Mouse (Mus musculus) myocyte (in vitro differentiated cells): ENCODE measurements around the gene Prrx1. TPM values are rescaled to one million over a fixed set of nuclear protein-coding genes. Genes with fewer than 3 reads are reported as not detected.

ENCODE experiments used
- H3K27me3 ChIP-seq: one replicate; pipeline ENCODE4 v1.6.1; 2011; ENCODE audit not compliant: control insufficient read depth, insufficient read depth, insufficient read length
- H3K36me3 ChIP-seq: one replicate; pipeline ENCODE4 v1.6.1; 2011; ENCODE audit not compliant: control insufficient read depth, insufficient read depth
- H3K4me2 ChIP-seq: one replicate; pipeline ENCODE4 v1.6.1; 2011; ENCODE audit warnings: low read depth, control low read depth
- H3K4me3 ChIP-seq: one replicate; pipeline ENCODE4 v1.5.1; 2011; ENCODE audit warnings: mild to moderate bottlenecking, control low read depth, moderate library complexity
- H3K79me2 ChIP-seq: one replicate; pipeline ENCODE4 v1.6.1; 2011; ENCODE audit not compliant: control insufficient read depth, insufficient read depth
- H3ac ChIP-seq: one replicate; pipeline ENCODE4 v1.6.1; 2011; ENCODE audit not compliant: control insufficient read depth, insufficient read length
- CEBPB ChIP-seq: IDR thresholded peaks from 2 replicates; pipeline ENCODE4 v1.6.1; 2011; ENCODE audit warnings: mild to moderate bottlenecking, moderate library complexity; ENCODE audit not compliant: poor library complexity, insufficient read depth, severe bottlenecking
- E2F4 ChIP-seq: IDR thresholded peaks from one replicate; pipeline ENCODE4 v1.6.1; 2011; ENCODE audit warnings: mild to moderate bottlenecking, control low read depth, moderate library complexity; ENCODE audit not compliant: insufficient read depth
- MAX ChIP-seq: IDR thresholded peaks from one replicate; pipeline ENCODE4 v1.6.1; 2011; ENCODE audit warnings: low read depth, mild to moderate bottlenecking, control low read depth
- MYOD1 ChIP-seq, 3 experiments: IDR thresholded peaks; one replicate each; pipeline ENCODE4 v1.6.1; 2011; ENCODE audit warnings: control low read depth in 2 of 3, low read depth in 2 of 3, mild to moderate bottlenecking in 2 of 3, moderate library complexity in 1 of 3; ENCODE audit not compliant: insufficient read length in 2 of 3, control insufficient read depth in 1 of 3
- MYOG ChIP-seq, 3 experiments: IDR thresholded peaks; one replicate each; pipeline ENCODE4 v1.6.1; 2011; ENCODE audit warnings: control low read depth in 2 of 3, low read depth in 2 of 3, mild to moderate bottlenecking in 2 of 3; ENCODE audit not compliant: insufficient read length in 2 of 3, control insufficient read depth in 1 of 3, insufficient read depth in 1 of 3
- POLR2A ChIP-seq: IDR thresholded peaks from one replicate; pipeline ENCODE4 v1.6.1; 2011; ENCODE audit warnings: low read depth, mild to moderate bottlenecking, control low read depth, moderate library complexity; ENCODE audit not compliant: insufficient read length
- POLR2AphosphoS2 ChIP-seq: IDR thresholded peaks from one replicate; pipeline ENCODE4 v1.6.1; 2011; ENCODE audit warnings: low read depth, control low read depth; ENCODE audit not compliant: insufficient read length
- REST ChIP-seq: IDR thresholded peaks from one replicate; pipeline ENCODE4 v1.6.1; 2011; ENCODE audit warnings: mild to moderate bottlenecking, control low read depth, moderate library complexity; ENCODE audit not compliant: insufficient read depth, insufficient read length
- SRF ChIP-seq: IDR thresholded peaks from one replicate; pipeline ENCODE4 v1.6.1; 2011; ENCODE audit warnings: low read depth; ENCODE audit not compliant: control insufficient read depth, insufficient read length
- TCF12 ChIP-seq: IDR thresholded peaks from one replicate; pipeline ENCODE4 v1.6.1; 2011; ENCODE audit warnings: mild to moderate bottlenecking, control low read depth; ENCODE audit not compliant: poor library complexity, insufficient read depth, severe bottlenecking
- TCF3 ChIP-seq: IDR thresholded peaks from one replicate; pipeline ENCODE4 v1.6.1; 2011; ENCODE audit warnings: low read depth, control low read depth; ENCODE audit not compliant: insufficient read length
- USF1 ChIP-seq: IDR thresholded peaks from one replicate; pipeline ENCODE4 v1.6.1; 2011; ENCODE audit warnings: low read depth, mild to moderate bottlenecking, control low read depth, moderate library complexity
- polyA plus RNA-seq: library from polyadenylated mRNA; unstranded; fragments of >200 nt; fragmentation: generic; extraction: Trizol; gene quantifications from one replicate; pipeline ENCODE4 v1.2.1, GENCODE M21; 2012; ENCODE audit warnings: missing spikeins

Prrx1 gene
- polyA plus RNA-seq, 1 experiment, result 7.0 TPM

DNA sequence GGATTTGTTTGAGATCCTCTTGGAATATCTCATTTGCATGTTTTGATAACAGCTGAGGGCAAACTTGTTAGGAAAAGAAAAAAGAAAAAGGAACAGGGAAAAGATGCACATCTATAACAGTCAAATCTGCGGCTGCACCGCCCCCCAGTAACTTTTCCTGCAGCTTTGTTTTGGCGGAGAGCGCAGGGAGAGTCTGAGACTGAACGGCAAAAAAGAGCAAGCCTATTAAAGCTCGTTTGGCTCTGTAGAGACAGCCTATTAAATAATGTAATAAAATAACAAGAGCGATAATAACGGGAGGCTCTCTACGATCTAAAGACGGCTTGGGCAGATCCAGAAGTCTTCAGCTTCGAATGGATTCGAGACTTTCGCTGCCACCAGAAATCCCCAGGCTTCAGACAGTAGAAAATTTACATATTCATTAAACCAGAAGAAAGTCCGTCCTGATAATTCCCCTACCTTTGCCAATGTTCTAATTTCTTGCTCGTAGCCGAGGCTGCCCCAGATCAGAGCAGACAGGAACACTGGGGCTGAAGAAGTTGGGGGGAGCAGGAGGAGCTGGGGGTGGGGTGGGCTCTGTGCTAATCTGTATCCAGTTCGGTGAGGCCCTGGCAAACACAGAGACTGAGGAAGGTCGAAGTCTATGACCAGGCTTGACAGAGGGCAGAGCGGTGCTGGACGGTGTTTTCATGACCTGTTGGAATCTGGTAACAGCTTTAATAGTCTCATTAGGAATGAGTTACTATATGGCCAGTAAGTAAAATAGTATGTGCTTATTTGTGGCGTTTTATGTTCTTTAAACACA is 613 bp upstream of the Prrx1 start:
- Histone ChIP-seq H3K4me2 (peak overlapping the region; percentile 80), H3K36me3 (no peaks in the 10 kb centered on the region), H3K4me3 (peak overlapping the region; percentile 56), H3ac (no peak overlapping the region), H3K79me2 (peaks cover 14% of the 10 kb centered on the region), H3K27me3 (no peaks in the 10 kb centered on the region)
- no peak for TF ChIP-seq MYOG (IDR thresholded peaks at IDR 0.05; ENCODE audit: control insufficient read depth in 1 of 3, insufficient read depth in 1 of 3, insufficient read length in 2 of 3, low read depth in 2 of 3)
- no peak for TF ChIP-seq USF1
- TF ChIP-seq CEBPB, result no peak
- TF ChIP-seq POLR2AphosphoS2, result no peak
- no peak for TF ChIP-seq SRF
- TF ChIP-seq MAX, result no peak
- no peak for TF ChIP-seq E2F4
- no peak for TF ChIP-seq TCF12
- no peak for TF ChIP-seq TCF3
- TF ChIP-seq POLR2A, result no peak
- TF ChIP-seq REST, result no peak
- TF ChIP-seq MYOD1 (IDR thresholded peaks at IDR 0.05; ENCODE audit: control insufficient read depth in 1 of 3, insufficient read length in 2 of 3, low read depth in 2 of 3), result no peak

DNA sequence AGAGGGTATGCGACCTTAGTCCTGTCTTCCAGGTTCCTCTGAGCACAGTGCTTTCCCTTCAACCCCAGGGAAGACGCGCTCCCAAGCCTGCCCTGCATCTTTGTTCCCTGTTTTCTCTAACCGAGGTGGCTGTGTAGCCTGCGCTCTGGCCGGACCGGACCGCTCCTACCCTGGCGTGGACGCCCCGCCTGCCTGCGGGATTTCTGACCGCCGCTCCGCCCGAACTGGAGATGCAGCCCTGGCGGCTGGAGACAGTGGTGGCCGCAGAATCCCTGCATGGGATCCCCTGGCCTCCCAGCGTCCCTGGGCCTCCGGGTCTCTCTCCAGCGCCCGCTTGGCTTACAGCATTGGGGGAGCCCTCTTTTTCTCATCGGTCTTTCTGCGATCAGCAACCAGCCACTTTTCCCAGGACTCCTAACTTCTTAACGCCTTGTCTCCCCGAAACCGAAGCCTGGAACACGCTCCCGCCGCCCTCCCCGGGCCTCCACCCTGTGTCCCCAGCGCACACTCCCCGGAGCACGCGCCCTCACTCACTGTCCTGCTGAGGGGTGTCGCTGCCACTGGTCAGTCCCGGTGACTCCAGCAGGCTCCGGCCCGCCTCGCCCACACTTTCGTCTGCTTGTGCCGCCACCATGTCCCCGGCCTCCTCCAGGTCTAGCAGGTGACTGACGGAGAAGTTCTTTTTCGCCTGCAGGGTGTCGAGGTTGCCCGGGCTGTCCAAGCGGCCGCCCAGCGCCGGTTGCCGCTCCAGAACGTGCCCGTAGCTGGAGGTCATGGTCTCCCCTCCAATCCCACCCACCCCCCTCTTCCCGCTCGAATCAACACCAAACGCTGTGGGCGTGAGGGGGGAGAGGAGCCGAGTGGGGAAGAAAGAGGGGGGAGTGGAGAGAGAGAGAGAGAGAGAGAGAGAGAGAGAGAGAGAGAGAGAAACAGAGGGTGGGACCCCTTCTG is 1.4 kb downstream of the Prrx1 start:
- Histone ChIP-seq H3ac (peak overlapping the region; percentile 57), H3K79me2 (peaks cover 16% of the 10 kb centered on the region), H3K27me3 (no peaks in the 10 kb centered on the region), H3K4me2 (peak overlapping the region; percentile 80), H3K4me3 (peak overlapping the region; percentile 56), H3K36me3 (no peaks in the 10 kb centered on the region)
- peak in 1 of 3 experiments; percentile 8 for TF ChIP-seq MYOG (IDR thresholded peaks at IDR 0.05; ENCODE audit: control insufficient read depth in 1 of 3, insufficient read depth in 1 of 3, insufficient read length in 2 of 3, low read depth in 2 of 3)
- peak; percentile 44 for TF ChIP-seq POLR2A
- TF ChIP-seq E2F4, result no peak

DNA sequence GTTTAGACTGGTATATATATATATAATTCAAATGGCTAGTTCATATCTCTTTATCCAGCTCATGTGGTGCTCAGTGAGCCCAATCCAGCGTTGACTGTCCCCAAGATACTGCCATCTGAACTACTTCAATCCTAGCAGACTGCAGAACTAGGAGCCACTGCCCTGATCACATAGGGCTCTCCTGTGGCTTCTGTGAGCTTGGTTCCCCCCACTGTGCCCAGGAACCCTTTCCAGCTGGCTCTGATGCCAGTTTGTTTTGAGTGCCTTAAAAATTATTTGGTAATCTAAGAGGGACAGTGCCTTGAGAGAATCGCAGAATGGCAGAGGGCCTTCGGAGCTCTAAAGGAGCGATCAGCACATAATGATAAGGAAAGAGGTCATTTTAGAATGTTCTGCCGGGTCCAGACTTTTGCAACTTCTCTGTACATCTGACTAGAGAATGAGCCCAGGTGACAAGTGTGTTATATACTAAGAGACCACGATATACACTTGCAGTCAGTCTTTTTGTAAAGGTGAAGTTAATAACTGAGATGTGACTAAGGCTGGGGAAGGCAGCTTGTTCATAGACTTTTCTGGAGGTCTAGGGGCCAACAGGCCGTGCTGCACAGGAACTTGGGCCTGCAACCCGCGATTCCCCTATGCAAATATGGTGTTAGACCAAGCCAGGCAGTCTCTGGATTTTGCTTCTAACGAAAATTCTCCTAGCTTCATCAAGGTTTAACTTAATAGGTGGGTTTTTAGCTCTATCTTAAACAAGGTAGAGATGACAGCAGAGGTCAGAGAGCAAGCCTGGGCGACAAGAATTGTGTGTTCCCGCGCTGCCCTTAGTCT is 2.3 kb downstream of the Prrx1 start:
- Histone ChIP-seq H3K27me3 (no peaks in the 10 kb centered on the region), H3K4me2 (peak overlapping the region; percentile 73)

DNA sequence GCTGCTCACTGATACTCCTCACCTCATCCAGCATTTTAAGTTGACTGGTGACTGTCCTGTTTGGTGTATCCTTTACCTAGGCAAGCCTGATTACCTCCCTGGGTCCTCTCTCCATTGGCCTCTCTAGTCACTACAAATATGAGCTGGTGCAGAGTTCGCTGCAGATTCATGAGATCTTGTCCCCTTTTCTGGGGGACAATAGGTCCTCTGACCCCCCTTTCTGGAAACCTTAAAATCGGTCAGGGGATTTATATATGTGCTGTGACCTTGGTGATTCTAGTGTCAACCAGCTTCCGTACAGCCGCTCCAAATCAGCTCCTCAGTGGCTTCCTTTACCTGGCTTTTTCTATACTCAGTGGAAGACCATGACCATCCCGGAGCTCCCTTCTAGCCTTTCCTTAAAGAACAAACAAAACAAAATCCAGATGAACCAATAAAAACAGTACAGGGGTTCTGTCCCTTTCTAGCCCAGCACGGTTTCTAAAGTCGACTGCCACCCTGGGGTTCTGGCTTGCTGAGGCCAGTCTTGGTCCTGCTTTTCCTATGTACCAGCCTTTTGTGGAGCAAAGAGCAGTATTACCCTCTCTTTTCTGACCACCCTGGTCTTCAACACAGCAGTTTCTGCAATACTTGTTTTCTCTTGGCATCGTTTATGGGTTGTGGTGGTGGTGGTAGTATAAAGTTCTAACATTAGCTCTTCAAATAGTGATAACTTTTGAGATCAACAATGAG is 3.3 kb downstream of the Prrx1 start:
- TF ChIP-seq TCF12, result no peak
- no peak for TF ChIP-seq POLR2AphosphoS2
- no peak for TF ChIP-seq MYOG (IDR thresholded peaks at IDR 0.05; ENCODE audit: control insufficient read depth in 1 of 3, insufficient read depth in 1 of 3, insufficient read length in 2 of 3, low read depth in 2 of 3)
- no peak for TF ChIP-seq MAX
- no peak for TF ChIP-seq CEBPB
- TF ChIP-seq REST, result no peak
- no peak for TF ChIP-seq SRF
- TF ChIP-seq E2F4, result no peak
- TF ChIP-seq POLR2A, result no peak
- no peak for TF ChIP-seq USF1
- TF ChIP-seq TCF3, result no peak
- no peak for TF ChIP-seq MYOD1 (IDR thresholded peaks at IDR 0.05; ENCODE audit: control insufficient read depth in 1 of 3, insufficient read length in 2 of 3, low read depth in 2 of 3)
- Histone ChIP-seq H3ac (no peak overlapping the region), H3K36me3 (no peaks in the 10 kb centered on the region), H3K4me3 (peak overlapping the region; percentile 56), H3K4me2 (peak overlapping the region; percentile 73), H3K79me2 (peaks cover 16% of the 10 kb centered on the region), H3K27me3 (no peaks in the 10 kb centered on the region)

More for the DNA sequence above, 2.3 kb downstream of the Prrx1 start:
- Histone ChIP-seq H3K36me3 (no peaks in the 10 kb centered on the region), H3K79me2 (peaks cover 16% of the 10 kb centered on the region), H3ac (peak overlapping the region; percentile 57), H3K4me3 (peak overlapping the region; percentile 56)
- no peak for TF ChIP-seq CEBPB
- no peak for TF ChIP-seq POLR2AphosphoS2
- TF ChIP-seq REST, result no peak
- no peak for TF ChIP-seq MYOD1 (IDR thresholded peaks at IDR 0.05; ENCODE audit: control insufficient read depth in 1 of 3, insufficient read length in 2 of 3, low read depth in 2 of 3)
- no peak for TF ChIP-seq MAX
- TF ChIP-seq E2F4, result no peak
- TF ChIP-seq SRF, result no peak
- TF ChIP-seq MYOG (IDR thresholded peaks at IDR 0.05; ENCODE audit: control insufficient read depth in 1 of 3, insufficient read depth in 1 of 3, insufficient read length in 2 of 3, low read depth in 2 of 3), result no peak
- TF ChIP-seq TCF3, result no peak
- TF ChIP-seq USF1, result no peak
- TF ChIP-seq POLR2A, result no peak
- TF ChIP-seq TCF12, result no peak
